Mouse (Mus musculus) urinary bladder, postnatal 36 days (tissue): ENCODE data around the gene Sparc.

Experiments
- DNase-seq, 2 experiments: peaks; one replicate each; pipeline ENCODE4 v3.0.0; 2022; ENCODE audit warnings: low spot score in 2 of 2, mixed read lengths in 1 of 2

Sparc gene

DNA sequence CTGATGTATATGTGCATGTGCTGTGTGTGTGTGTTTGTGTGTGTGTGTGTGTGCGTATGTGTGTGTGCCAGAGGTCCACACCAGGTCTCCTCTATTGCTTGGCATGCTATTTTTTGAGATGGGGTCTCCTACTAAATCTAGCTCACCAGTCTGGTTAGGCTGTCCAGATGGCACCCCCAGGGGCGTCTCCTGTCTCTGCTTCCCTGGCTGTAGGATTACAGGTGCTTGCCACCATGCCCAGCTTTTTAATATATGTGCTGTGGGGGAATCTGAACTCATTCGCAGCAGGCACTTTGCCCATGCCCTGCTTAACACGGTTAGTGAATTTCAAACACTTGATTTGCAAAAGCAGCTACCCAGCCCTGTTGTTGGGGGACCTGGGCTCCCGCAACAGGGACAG is 57.1 kb downstream of the Sparc start:
- no peak for DNase-seq

DNA sequence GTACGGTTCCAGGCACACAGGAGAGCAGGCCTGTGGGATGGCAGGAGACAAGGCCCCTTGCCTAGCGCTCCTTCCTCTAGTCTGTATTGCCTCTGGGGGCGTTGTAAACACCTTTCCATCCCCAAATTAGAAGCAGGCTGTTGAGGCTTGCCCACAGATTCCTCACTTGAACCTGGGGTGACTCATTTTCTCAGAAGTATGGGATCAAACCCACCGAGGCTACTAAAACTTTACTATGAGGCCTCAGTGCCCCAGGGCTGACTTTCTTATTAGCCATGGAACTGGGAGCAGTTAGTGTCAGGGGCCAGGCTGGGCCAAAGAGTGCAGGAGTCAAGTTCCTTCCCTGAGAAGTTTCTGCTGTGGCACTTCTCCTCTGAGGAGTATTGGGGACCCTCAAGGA is 57.7 kb downstream of the Sparc start:
- DNase-seq, result no peak

DNA sequence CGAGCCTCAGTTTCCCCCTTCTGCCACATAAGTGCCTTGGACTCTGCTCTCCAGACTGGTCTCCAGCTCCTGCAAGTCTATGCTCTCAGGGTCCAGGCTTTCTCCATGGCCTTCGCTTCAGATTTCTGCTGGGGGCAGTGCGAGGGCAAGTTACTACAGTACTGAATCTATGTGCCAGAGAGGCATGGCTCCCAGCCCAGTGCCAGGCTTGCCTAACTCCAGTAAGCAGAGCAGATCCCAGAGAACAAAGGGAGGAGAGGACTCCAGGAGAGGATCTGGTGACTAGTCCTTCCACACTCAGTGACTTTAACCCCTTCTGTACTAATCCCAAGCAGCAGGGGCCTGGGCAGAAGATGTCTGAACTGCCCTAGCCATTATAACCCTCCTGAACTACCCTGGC is 58.3 kb downstream of the Sparc start:
- peak in 1 of 2 experiments; percentile 59 for DNase-seq

DNA sequence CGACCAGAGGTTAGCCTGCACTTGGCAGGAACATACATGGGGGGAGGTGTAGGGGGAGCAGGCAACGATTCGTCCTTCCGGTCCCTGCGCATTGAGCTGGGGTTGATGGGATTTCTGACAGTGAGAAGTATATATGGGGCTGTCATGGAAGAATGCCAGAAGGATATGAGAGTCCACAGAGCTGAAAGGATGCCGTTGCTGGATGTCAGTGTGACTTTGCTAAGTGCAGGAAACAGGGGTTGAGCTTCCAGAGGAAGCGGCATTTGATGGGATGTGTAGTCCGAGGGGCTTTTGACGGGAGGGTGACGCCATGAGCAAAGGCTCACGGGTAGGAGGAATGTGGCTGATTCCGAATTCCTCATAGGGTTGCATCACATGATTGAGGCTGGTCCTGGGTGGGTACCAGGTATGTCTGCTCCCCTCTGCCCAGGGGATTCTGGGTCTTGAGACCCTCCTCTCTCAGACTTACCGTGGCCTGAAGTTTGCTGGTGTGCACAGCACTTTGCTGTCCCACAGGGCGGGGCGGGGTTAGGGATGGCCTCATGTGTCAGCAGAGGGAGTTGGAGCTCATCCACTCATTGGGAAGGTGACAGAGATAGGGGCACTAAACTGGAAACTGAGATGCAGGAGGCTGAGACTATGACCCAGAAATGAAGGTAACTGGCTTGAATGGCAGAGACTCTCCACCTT is 64.7 kb downstream of the Sparc start:
- no peak for DNase-seq

DNA sequence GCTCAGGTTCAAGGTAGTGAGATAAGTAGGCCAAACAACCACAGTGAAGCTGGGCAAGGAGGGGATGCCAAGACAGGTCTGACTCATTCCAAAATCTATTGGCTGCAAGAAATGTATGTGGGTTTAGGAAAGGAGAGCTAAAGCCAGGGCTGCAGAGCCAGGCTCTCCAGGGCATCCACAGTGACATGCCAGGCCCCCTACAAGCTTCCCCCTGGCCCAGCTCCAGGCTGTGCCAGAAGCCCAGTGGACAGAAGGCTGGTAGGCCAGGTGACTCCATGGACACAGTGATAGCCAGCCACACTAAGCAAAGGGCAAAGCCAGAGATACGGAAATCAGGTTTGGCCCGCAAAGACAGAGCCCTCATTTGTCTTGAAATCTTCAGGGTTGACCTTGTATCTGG is 66.1 kb downstream of the Sparc start:
- no peak for DNase-seq
